Mouse (Mus musculus): ENCODE data around the gene 2310061I04Rik. TPM values are rescaled to one million over a fixed set of nuclear protein-coding genes. Genes with fewer than 3 reads are reported as not detected.

The 2310061I04Rik gene
- polyA plus RNA-seq, 1 experiment from 2014 or later, result 15.1 TPM

- peak overlapping the region; percentile 81 for H3K4me2 ChIP-seq
- ATAC-seq (ENCODE audit: low read depth), result peak; percentile 6; the same call in 1 of the 2 replicates
- DNase-seq, result no peak
- peak overlapping the region; percentile 92 for H3K4me3 ChIP-seq (replicated peaks)
- no peaks in the 10 kb centered on the region for H3K9me3 ChIP-seq (replicated peaks)
- peak overlapping the region; percentile 98 for H3K9ac ChIP-seq
- under 1% methylated on average over 28 of the region's 28 CpGs for WGBS (ENCODE audit: insufficient replicate concordance)
- peak overlapping the region; percentile 97 for H3K27ac ChIP-seq
- peaks cover 56% of the 10 kb centered on the region for H3K4me1 ChIP-seq (replicated peaks)
- peaks cover 58% of the 10 kb centered on the region for H3K36me3 ChIP-seq
- H3K27me3 ChIP-seq, result no peaks in the 10 kb centered on the region
Measured at GRCm38 (mm10) chr17:35915538-35916296, 18.5 kb upstream of the 2310061I04Rik start.

DNA sequence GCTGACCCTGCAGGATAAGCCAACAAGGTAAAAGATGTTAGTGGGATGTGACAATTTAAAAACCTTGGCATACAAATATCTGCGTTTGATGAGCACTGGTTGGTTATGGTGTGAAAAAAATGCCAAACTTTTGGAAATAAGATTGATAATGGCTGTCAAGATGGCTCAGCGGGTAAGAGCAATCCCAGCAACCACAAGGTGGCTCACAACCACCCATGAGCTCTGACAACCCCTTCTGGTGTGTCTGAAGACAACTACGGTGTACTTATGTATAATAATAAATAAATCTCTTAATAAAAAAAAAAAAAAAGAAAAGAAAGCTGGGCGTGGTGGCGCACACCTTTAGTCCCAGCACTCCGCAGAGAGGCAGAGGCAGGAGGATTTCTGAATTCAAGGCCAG, 17.7 kb upstream of the 2310061I04Rik start:
- no peaks in the 10 kb centered on the region for H3K27me3 ChIP-seq
- peaks cover 52% of the 10 kb centered on the region for H3K36me3 ChIP-seq
- peak overlapping the region; percentile 81 for H3K4me2 ChIP-seq
- ATAC-seq (ENCODE audit: low read depth) (no peak), DNase-seq (no peak)
- H3K27ac ChIP-seq, result peak overlapping the region; percentile 97; the same call in 1 of the 2 replicates
- H3K9ac ChIP-seq, result peak overlapping the region; percentile 98
- 50% methylated on average over 6 of the region's 6 CpGs for WGBS (ENCODE audit: insufficient replicate concordance)
- peak overlapping the region; percentile 92 for H3K4me3 ChIP-seq (replicated peaks)
- H3K4me1 ChIP-seq (replicated peaks), result peaks cover 51% of the 10 kb centered on the region
- no peaks in the 10 kb centered on the region for H3K9me3 ChIP-seq (replicated peaks)

GRCm38 (mm10) chr17:35909919-35910369, 12.7 kb upstream of the 2310061I04Rik start, which contains the start of gene Atat1:
Gene Atat1, minus strand, starts transcription at chr17:35910075.
- peak within 1 kb of the TSS; percentile 84 for H3K4me2 ChIP-seq
- H3K36me3 ChIP-seq, result peaks cover 57% of the 10 kb centered on the region
- peak; percentile 81 for ATAC-seq (ENCODE audit: low read depth)

GRCm38 (mm10) chr17:35909186-35909918, 12.1 kb upstream of the 2310061I04Rik start:
- Histone ChIP-seq H3K9me3 (replicated peaks) (no peaks in the 10 kb centered on the region), H3K4me1 (replicated peaks) (peaks cover 42% of the 10 kb centered on the region), H3K4me2 (peak overlapping the region; percentile 84), H3K27me3 (no peaks in the 10 kb centered on the region), H3K36me3 (peaks cover 57% of the 10 kb centered on the region), H3K9ac (peak overlapping the region; percentile 73), H3K4me3 (replicated peaks) (peak overlapping the region; percentile 71), H3K27ac (peak overlapping the region; percentile 79)
- ATAC-seq (ENCODE audit: low read depth) (peak; percentile 53), DNase-seq (no peak)
- 38% methylated on average over 20 of the region's 20 CpGs for WGBS (ENCODE audit: insufficient replicate concordance)

More at GRCm38 (mm10) chr17:35909919-35910369, 12.7 kb upstream of the 2310061I04Rik start, which contains the start of gene Atat1:
- H3K4me1 ChIP-seq (replicated peaks), result peaks cover 46% of the 10 kb centered on the region
- H3K9ac ChIP-seq, result peak within 1 kb of the TSS; percentile 73
- H3K9me3 ChIP-seq (replicated peaks), result no peaks in the 10 kb centered on the region
- DNase-seq, result peak; percentile 90
- WGBS (ENCODE audit: insufficient replicate concordance), result 2% methylated on average over 25 of the region's 25 CpGs
- peak within 1 kb of the TSS; percentile 71 for H3K4me3 ChIP-seq (replicated peaks)
- H3K27ac ChIP-seq, result peak within 1 kb of the TSS; percentile 79
- no peaks in the 10 kb centered on the region for H3K27me3 ChIP-seq

DNA sequence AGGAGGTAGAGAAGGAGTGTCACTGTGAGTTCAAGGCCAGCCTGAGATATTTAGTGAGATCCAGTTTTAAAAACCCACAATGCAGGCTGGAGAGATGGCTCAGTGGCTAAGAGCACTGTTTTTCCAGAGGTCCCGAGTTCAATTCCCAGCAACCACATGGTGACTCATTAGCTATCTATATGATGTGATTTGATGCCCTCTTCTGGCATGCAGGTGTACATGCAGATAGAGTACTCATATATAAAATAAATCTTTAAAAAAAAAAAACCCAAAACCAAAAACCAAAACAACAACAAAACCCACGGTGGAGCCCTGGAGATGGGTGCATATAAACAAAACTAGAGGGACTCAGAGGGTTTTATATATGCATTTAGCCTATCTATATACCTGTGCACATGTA, 10.4 kb upstream of the 2310061I04Rik start:
- DNase-seq, result no peak
- H3K9me3 ChIP-seq (replicated peaks), result no peaks in the 10 kb centered on the region
- H3K27me3 ChIP-seq, result no peaks in the 10 kb centered on the region
- no peak overlapping the region for H3K27ac ChIP-seq
- no peak overlapping the region for H3K4me3 ChIP-seq (replicated peaks)
- H3K9ac ChIP-seq, result no peak overlapping the region
- no peak for ATAC-seq (ENCODE audit: low read depth)
- peaks cover 35% of the 10 kb centered on the region for H3K4me1 ChIP-seq (replicated peaks)
- no peak overlapping the region for H3K4me2 ChIP-seq
- H3K36me3 ChIP-seq, result peaks cover 47% of the 10 kb centered on the region
- 45% methylated on average over 2 of the region's 2 CpGs for WGBS (ENCODE audit: insufficient replicate concordance)

GRCm38 (mm10) chr17:35905587-35905986, 8.4 kb upstream of the 2310061I04Rik start:
- WGBS (ENCODE audit: insufficient replicate concordance), result 87% methylated on average over 1 of the region's 1 CpGs

DNA sequence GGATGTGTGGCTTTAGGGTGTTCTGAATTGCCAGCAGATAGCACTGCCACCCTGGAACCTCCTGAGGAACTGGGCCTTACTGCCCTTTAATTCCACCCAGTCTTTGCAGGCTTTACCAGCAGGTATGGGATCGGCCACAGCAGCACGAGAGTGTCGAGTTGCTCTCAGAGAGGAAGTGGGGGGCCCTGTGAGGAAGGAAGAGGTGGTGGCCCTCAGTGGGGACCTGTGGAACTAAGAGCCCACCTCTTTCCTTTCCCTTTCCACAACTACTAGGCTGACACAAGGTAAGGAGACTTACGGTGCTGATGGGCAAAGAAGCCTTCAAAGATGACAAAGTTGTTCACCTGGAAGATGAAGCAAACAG, 6.7 kb upstream of the 2310061I04Rik start:
- Histone ChIP-seq H3K9ac (no peak overlapping the region), H3K4me2 (no peak overlapping the region), H3K4me3 (replicated peaks) (no peak overlapping the region), H3K27me3 (no peaks in the 10 kb centered on the region), H3K36me3 (peaks cover 31% of the 10 kb centered on the region), H3K9me3 (replicated peaks) (no peaks in the 10 kb centered on the region), H3K4me1 (replicated peaks) (peaks cover 33% of the 10 kb centered on the region), H3K27ac (no peak overlapping the region)
- 37% methylated on average over 4 of the region's 4 CpGs for WGBS (ENCODE audit: insufficient replicate concordance)
- ATAC-seq (ENCODE audit: low read depth) (no peak), DNase-seq (no peak)

More at GRCm38 (mm10) chr17:35905587-35905986, 8.4 kb upstream of the 2310061I04Rik start:
- Histone ChIP-seq H3K4me3 (replicated peaks) (no peak overlapping the region), H3K4me2 (no peak overlapping the region), H3K36me3 (peaks cover 28% of the 10 kb centered on the region), H3K27ac (no peak overlapping the region), H3K9me3 (replicated peaks) (no peaks in the 10 kb centered on the region), H3K4me1 (replicated peaks) (peaks cover 35% of the 10 kb centered on the region), H3K27me3 (no peaks in the 10 kb centered on the region), H3K9ac (no peak overlapping the region)
- ATAC-seq (ENCODE audit: low read depth) (no peak), DNase-seq (no peak)

DNA sequence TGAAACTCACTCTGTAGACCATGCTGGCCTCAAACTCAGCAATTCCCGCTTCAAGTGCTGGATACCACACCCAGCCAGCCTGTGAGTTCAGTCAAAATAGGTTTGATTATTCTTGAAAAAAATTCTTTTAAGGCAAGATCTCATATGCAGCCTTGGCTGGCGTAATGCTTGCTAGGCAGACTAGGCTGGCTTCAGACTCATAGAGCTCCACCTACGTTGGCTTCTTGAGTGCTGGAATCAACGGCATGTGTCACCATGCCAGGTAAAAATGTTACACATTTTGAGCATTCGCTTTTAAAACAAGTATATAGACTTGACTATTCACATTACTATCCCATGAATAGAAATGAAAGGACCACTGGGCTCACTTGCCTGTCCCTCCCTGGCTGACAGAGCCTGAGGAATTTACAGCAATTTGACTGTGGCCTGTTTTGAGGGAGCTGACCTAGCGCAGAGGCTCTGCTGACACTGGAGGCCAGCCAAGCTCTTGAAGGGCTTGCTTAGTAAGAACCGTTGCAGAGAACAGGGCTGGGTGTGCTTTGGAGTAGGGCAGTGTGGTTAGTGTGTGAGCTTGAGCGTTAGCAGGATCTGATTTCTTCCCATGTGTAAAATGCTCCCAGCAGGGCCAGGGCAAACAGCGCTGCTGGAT, 6.2 kb upstream of the 2310061I04Rik start:
- Histone ChIP-seq H3K9ac (no peak overlapping the region), H3K27ac (no peak overlapping the region), H3K27me3 (no peaks in the 10 kb centered on the region), H3K4me2 (no peak overlapping the region), H3K4me3 (replicated peaks) (no peak overlapping the region), H3K36me3 (peaks cover 30% of the 10 kb centered on the region), H3K4me1 (replicated peaks) (peaks cover 28% of the 10 kb centered on the region), H3K9me3 (replicated peaks) (no peaks in the 10 kb centered on the region)
- DNase-seq, result no peak
- ATAC-seq (ENCODE audit: low read depth), result no peak
- 70% methylated on average over 9 of the region's 9 CpGs for WGBS (ENCODE audit: insufficient replicate concordance)

DNA sequence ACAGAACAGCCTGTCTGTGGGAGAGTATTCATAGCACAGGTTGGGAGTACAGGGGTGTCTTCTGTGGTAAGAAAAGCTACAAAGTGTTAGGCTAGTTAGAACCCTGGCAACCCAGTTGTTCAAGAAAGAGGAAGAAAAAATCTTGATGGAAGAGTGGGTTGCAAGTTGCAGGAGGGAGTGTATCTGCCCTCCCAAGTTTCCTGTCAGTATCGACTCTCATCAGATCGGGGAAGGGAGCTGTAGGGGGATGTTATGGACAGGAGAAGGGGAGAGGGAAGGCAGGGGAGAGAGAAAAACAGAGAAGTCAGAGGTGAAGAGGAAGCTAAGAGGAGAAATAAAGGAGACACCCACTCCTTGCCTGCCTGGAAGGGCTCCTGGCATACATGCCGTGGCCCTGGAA, 3.4 kb upstream of the 2310061I04Rik start:
- H3K9ac ChIP-seq, result 0 out of 2 replicates have a peak overlapping the region, but pooled peaks have one; percentile 3
- ATAC-seq (ENCODE audit: low read depth), result no peak
- peaks cover 17% of the 10 kb centered on the region for H3K36me3 ChIP-seq
- no peaks in the 10 kb centered on the region for H3K27me3 ChIP-seq
- H3K9me3 ChIP-seq (replicated peaks), result no peaks in the 10 kb centered on the region
- peak overlapping the region; percentile 34; the same call in 1 of the 2 replicates for H3K27ac ChIP-seq
- H3K4me2 ChIP-seq, result no peak overlapping the region
- H3K4me1 ChIP-seq (replicated peaks), result peaks cover 51% of the 10 kb centered on the region
- 29% methylated on average over 3 of the region's 3 CpGs for whole genome bisulfite sequencing (ENCODE audit: insufficient replicate concordance)
- no peak overlapping the region for H3K4me3 ChIP-seq (replicated peaks)
- no peak for DNase-seq

- ATAC-seq (ENCODE audit: low read depth) (peak; percentile 57), DNase-seq (peak; percentile 31)
- H3K27ac ChIP-seq, result peak overlapping the region; percentile 86
- peak overlapping the region; percentile 91 for H3K4me3 ChIP-seq (replicated peaks)
- H3K9me3 ChIP-seq (replicated peaks), result no peaks in the 10 kb centered on the region
- 33% methylated on average over 23 of the region's 23 CpGs for WGBS (ENCODE audit: insufficient replicate concordance)
- no peaks in the 10 kb centered on the region for H3K27me3 ChIP-seq
- peak overlapping the region; percentile 98 for H3K4me2 ChIP-seq
- peaks cover 28% of the 10 kb centered on the region for H3K36me3 ChIP-seq
- H3K4me1 ChIP-seq (replicated peaks), result peaks cover 44% of the 10 kb centered on the region
- H3K9ac ChIP-seq, result peak overlapping the region; percentile 94
Measured at GRCm38 (mm10) chr17:35897644-35898573, 678 bp upstream of the 2310061I04Rik start.

Measured in liver, embryonic 13.5 days (tissue).